Mouse (Mus musculus) olfactory bulb, adult 2 months (tissue): Measurements from ENCODE around the gene Atf4.

Source experiments
- CTCF ChIP-seq: fragments of 200-500 bp; IDR thresholded peaks from 2 replicates; pipeline ENCODE4 v1.5.1; 2012; ENCODE audit warnings: low read depth, mild to moderate bottlenecking, low read length, moderate library complexity; ENCODE audit not compliant: insufficient read depth
- POLR2A ChIP-seq: fragments of 200-500 bp; IDR thresholded peaks from 2 replicates; pipeline ENCODE4 v1.6.1; 2012; ENCODE audit warnings: mild to moderate bottlenecking, low read depth, low read length, moderate library complexity; ENCODE audit not compliant: insufficient read depth

GRCm38 (mm10) chr15:80278121-80278759, 23.3 kb downstream of the Atf4 start:
- TF ChIP-seq POLR2A (peak; percentile 52; the same call in 1 of the 2 replicates), CTCF (no peak)
